Mouse (Mus musculus) subcutaneous adipose tissue, adult 2 months (tissue): ENCODE data around the gene Gm11172. TPM values are rescaled to one million over a fixed set of nuclear protein-coding genes. Genes with fewer than 3 reads are reported as not detected.

Experiments
- polyA plus RNA-seq: library from polyadenylated mRNA; depleted of rRNA; stranded (reverse); fragments of >200 nt; gene quantifications from 2 replicates; pipeline ENCODE4 v1.2.3, GENCODE M21; 2012; ENCODE audit warnings: low replicate concordance; rRNA removed

Gm11172 gene
- polyA plus RNA-seq, result not detected in 2 replicates

GRCm38 (mm10) chr16:10812865-10813371 lies at the start of gene Gm11172:
Gene Gm11172 (plus strand): TSS chr16:10812915.

GRCm38 (mm10) chr16:10785371-10786231 lies 27.1 kb upstream of the Gm11172 start, which contains the start of gene Socs1:
Gene Socs1 (minus strand): TSS chr16:10785536.

GRCm38 (mm10) chr16:10788271-10788670 lies 24.4 kb upstream of the Gm11172 start, which contains the start of gene Tnp2:
Gene Tnp2 (minus strand): TSS chr16:10788660.

GRCm38 (mm10) chr16:10790702-10791101 lies 22.0 kb upstream of the Gm11172 start, which contains the start of gene Prm3:
Gene Prm3 (minus strand): TSS chr16:10790914.

GRCm38 (mm10) chr16:10796034-10796433 lies 16.7 kb upstream of the Gm11172 start, which contains the start of gene Prm2:
Gene Prm2 (minus strand): TSS chr16:10796134.

GRCm38 (mm10) chr16:10805789-10806527 lies 6.8 kb upstream of the Gm11172 start, which contains the start of gene Prm1:
Gene Prm1 (minus strand): TSS chr16:10805839.

GRCm38 (mm10) chr16:10834911-10835587 lies 22.3 kb downstream of the Gm11172 start, which contains the start of gene Rmi2:
Gene Rmi2 (plus strand): TSS chr16:10835059.

Other genes with a start within 250 kb of the Gm11172 start
- gene Socs1, start 27.4 kb upstream of the Gm11172 start, polyA plus RNA-seq, result 2.0 and 16.1 TPM in 2 replicates
- 0.48 TPM in 1 of 2 replicates, not detected in the other for gene Tnp2, start 24.3 kb upstream of the Gm11172 start, polyA plus RNA-seq
- gene Prm3, start 22.0 kb upstream of the Gm11172 start, polyA plus RNA-seq, result not detected in 2 replicates
- gene Prm2, start 16.8 kb upstream of the Gm11172 start, polyA plus RNA-seq, result not detected in 2 replicates
- gene Prm1, start 7.1 kb upstream of the Gm11172 start, polyA plus RNA-seq, result 0.51 TPM in 1 of 2 replicates, not detected in the other
- 0.13 and 0.91 TPM in 2 replicates for gene Rmi2, start 22.1 kb downstream of the Gm11172 start, polyA plus RNA-seq
- 43.9 and 48.8 TPM in 2 replicates for gene Snn, start 248.0 kb downstream of the Gm11172 start, polyA plus RNA-seq